Mouse (Mus musculus) heart, postnatal 10 days (tissue): ENCODE measurements around the gene Tacr2. TPM values are rescaled to one million over a fixed set of nuclear protein-coding genes. Genes with fewer than 3 reads are reported as not detected.

Experiments used
- DNase-seq, 2 experiments: peaks; one replicate each; pipeline ENCODE4 v3.0.0; 2021
- intact Hi-C: fragments of 180-260 bp; cut with DNase I; formaldehyde crosslinking; loops from one replicate; pipeline ENCODE4 v1.15.1; 2025
- total RNA-seq, 2 experiments: library from RNA; stranded (reverse); gene quantifications; 2 replicates each; pipeline ENCODE4 v1.2.3; 2021

Gene Tacr2
- total RNA-seq = not detected

DNA sequence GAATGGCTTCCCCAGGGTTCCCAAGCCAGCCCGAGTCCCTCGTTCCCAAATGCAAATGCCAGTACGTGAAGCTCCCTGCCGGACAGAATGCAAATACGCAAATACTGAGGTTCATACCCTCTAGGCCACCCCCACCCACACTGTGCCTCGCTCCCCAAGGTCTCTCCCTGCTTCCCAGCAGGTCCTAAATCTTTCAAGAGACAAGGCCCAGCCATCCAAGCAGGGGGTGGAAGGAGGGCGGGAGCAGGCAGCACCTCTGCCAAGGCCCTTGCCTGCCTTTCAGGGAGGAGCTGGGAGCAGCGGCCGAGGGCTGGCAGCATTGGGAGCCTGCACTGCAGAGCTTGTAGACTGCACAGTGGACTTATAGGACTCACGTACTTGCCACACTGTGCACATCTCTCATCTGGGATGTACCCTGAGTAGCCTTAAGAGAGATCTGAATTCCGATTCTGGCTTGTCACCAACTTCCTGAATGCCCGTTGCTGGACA lies at the start of gene Tacr2:
Gene Tacr2 (plus strand): TSS at position 439 of the 489 bp plus-strand sequence.
- no peak for DNase-seq
- intact Hi-C loops = no loop called here

DNA sequence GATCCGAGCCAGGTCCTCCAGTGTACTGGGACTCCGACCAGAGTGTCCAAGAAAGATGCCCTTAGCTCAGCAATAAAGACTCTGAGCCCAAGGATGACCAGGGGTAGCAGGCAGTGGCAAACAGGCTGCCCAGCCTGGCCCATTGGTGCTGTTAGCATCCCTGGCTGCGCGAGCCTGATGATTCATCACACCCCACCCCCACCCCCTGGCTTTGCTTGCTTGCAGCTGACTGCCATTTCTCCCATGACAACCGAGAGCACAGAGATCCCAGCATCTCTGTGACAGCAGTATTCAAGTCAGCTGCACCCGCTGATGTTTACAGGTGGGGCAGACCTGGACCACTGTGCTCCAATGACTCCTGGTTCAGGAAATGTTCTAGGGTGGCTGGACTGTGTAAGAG lies 49.7 kb upstream of the Tacr2 start:
- intact Hi-C loops = no loop called here
- no peak for DNase-seq

DNA sequence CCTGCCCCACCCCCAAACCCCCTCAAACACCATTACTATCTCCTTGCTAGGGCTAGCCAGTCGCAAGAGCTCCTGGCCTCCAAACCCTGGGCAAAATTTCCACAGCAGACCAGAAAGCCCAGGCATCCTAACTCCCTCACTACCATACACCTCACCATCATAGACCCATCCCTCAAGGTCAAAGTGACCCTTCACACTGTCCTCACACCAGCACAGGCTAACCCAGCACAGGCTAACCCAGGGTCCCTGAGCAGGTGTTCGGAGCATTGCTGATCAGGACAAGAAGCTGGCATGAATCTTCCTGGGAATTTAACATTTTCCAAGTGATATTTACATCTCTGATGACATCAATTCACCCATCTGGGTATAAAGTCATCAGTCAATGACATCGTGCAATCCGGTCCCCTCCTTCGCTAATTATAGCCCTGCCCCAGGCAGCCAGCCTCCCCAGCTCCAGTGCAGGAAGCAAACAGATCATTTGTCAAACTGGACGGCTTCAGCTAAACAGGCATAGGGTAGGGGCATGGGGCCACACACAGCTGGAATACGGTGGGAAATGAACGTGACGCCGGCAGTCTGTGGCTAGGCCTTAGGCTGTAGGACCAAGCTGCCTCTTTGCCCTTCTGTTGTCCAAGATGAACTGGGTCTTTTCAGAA lies 43.9 kb upstream of the Tacr2 start:
- intact Hi-C loops = no loop called here
- no peak for DNase-seq

GRCm38 (mm10) chr10:62211310-62211709 lies 40.9 kb upstream of the Tacr2 start:
- intact Hi-C loops = no loop called here
- no peak for DNase-seq

- no peak for DNase-seq
- intact Hi-C loops = no loop called here
Observed at GRCm38 (mm10) chr10:62215169-62215616, 37.0 kb upstream of the Tacr2 start.

- intact Hi-C loops = no loop called here
- no peak for DNase-seq
Observed at GRCm38 (mm10) chr10:62215633-62216032, 36.6 kb upstream of the Tacr2 start.

DNA sequence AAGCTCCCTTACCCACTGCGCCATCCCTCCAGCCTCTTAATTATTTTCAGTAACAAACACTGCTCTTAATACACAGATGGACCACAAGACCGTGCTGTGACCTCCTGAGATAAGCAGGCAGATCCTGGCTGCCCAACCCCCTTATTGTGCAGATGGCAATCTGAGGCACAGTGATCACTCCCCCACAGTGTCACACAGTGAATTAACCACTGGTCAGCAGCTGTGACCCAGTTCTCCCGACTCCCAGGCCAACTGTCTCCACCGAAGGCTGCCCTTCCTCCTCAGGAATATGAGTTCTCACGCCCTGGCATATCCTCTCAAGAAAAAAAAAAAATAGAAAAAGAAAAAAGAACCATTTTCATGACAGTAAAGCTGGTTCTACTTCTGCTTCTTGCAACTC lies 35.6 kb upstream of the Tacr2 start:
- intact Hi-C loops = no loop called here
- DNase-seq = peak; percentile 19 to 40

DNA sequence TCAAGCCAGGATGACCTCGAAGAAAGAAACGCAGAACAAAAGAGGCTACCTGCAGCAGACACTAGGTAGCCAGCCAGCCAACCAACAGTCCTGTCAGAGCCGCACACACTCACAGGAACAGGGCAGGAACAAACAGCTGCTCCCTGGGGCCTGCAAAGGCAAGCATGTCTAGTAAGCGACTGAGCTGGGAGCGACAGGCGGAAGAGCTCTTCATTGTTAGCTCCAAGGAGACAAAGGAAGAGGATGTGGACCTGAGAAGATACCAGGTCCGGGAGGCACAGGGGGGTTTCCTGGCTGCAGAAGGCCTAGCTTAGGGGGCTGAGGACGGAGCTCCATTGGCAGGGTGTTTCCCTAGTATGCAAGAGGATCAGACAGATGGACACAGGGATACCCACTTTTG lies 35.0 kb upstream of the Tacr2 start:
- DNase-seq = peak; percentile 49 to 51
- intact Hi-C loops = no loop called here

DNA sequence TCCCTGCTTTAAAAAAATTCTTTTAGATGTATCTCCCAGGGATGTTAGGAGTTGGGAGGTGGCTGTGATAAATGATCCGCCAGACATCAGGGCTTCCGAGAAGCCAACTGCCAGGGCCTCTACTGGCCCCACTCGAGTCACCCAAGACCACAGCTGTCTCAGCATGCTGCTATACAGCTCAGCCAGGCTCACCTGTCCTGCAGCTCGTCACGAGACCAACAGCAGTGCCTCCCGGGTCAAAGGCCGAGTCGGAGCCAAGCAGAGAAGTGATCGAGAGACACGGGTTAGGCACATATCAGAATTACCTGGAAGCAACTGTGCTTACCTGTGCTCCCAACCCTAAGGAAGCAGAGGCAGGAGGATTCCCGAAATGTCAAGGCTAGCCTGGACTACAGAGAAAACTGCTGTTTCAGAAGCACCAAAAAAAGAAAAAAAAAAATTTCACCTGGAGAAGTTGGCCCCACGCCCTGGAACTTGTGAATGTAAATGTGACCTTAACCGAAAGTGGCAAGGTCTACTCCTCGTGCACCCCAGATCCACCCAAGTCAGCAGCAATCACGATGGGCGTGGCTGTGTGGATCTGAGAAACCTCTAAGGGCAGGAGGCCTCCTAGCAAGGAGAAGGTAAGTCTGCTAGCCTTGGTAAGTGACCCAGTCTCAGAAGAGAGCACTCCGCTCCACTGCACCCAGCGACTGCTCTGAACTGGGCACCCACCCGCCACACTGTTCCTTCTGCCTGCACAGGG lies 34.0 kb upstream of the Tacr2 start:
- intact Hi-C loops = no loop called here
- no peak for DNase-seq

- intact Hi-C loops = no loop called here
- no peak for DNase-seq
Observed at GRCm38 (mm10) chr10:62218789-62219172, 33.5 kb upstream of the Tacr2 start.

- no peak for DNase-seq
- intact Hi-C loops = no loop called here
Observed at GRCm38 (mm10) chr10:62220732-62221514, 31.3 kb upstream of the Tacr2 start.

GRCm38 (mm10) chr10:62221647-62222046 lies 30.6 kb upstream of the Tacr2 start:
- intact Hi-C loops = no loop called here
- no peak for DNase-seq

- DNase-seq = no peak
- intact Hi-C loops = no loop called here
Observed at GRCm38 (mm10) chr10:62222777-62223176, 29.5 kb upstream of the Tacr2 start.

- intact Hi-C loops = no loop called here
- no peak for DNase-seq
Observed at GRCm38 (mm10) chr10:62224231-62224630, 28.0 kb upstream of the Tacr2 start.

DNA sequence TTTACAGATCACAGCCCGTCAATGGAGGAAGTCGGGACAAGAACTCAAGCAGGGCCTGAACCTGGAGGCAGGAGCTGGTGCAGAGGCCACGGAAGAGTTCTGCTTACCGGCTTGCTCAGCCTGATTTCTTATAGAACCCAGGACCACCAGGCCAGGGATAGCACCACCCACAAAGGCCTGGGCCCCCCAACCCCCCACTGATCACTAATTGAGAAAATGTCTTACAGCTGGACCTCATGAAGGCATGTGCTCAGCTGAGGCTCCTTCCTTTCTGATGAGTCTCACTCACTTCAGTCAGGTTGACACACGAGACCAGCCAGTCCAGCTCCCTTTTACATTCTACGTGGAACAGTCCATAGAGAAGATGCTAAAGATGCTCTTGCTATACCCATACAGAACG lies 26.4 kb upstream of the Tacr2 start:
- intact Hi-C loops = no loop called here
- no peak for DNase-seq

GRCm38 (mm10) chr10:62228126-62228525 lies 24.1 kb upstream of the Tacr2 start:
- no peak for DNase-seq
- intact Hi-C loops = no loop called here

DNA sequence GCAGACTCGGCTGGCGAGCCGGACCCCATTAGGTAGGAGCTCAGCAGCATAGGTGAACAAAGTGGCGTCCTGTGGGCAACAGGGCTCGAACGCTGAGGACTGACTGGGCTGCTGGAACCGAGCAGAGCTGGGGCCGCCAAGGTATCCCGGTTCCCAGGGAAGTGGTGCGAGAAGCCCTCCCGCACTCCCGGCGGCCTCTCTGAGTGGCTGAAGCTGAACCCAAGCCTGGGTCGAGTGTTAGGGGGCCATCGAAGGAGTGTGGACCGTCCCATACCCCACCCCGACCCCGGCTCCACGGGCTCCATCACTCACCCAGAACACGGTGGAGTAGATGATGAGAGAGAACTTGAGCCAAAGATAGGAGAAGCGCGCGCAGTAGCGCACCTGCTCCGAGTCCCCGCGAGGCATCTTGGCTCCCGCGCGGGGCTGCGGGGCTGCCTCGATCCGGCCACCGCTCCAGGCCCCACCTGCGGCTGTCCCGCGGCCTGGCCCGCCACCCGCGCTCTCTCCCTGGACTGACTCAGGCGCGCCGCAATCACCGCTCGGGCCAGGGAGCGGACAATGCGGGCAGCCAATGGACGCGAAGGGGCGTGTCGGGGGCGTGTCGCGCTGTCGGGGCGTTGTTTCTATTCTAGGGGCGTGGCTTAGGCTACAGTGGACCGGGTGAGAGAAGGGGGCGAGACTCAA lies 21.4 kb upstream of the Tacr2 start, which contains the start of gene Tspan15:
Gene Tspan15 (minus strand): TSS at position 544 of the 687 bp plus-strand sequence.
- DNase-seq = peak; percentile 93
- intact Hi-C loops = no loop called here

DNA sequence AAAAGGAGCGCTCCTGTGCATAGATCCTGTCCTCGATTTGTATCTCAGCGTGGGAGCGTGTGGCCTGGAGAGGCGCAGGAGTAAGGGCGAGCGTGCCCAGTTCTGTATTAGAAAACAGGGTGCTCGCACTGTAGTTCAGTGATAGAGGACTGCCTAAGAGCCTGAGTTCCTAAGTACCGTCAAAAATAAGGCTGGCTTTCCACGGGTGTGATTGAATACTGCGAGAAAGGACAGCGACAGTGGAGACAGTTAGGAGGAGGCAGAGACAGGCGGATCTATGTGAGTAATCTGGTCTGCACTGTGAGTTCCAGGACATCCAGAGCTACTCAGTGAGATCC lies 20.9 kb upstream of the Tacr2 start:
- intact Hi-C loops = no loop called here
- no peak for DNase-seq

- no peak for DNase-seq
- intact Hi-C loops = no loop called here
Observed at GRCm38 (mm10) chr10:62231811-62232210, 20.4 kb upstream of the Tacr2 start.

- DNase-seq = no peak
- intact Hi-C loops = no loop called here
Observed at GRCm38 (mm10) chr10:62236165-62236564, 16.1 kb upstream of the Tacr2 start.

DNA sequence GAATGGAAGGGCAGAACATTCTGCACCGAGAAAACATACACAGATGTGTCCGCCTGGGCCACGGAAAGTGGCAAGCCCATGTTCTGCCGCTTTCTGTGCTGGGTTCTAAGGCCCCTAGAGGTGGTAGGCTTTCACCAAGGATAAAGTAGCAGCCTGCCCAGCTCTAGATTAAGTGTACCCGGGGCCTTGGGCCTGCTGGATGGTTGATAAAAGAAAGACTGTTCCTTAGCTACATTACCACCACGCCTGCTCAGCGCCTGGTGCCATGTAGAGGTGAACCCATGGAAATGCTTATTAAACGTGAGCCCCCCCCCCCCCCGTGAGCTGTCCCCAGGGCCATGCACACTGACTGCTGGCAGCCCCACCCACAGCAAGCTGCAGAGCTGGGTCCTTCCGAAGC lies 15.0 kb upstream of the Tacr2 start:
- intact Hi-C loops = no loop called here

More for the DNA sequence above, 15.0 kb upstream of the Tacr2 start:
- DNase-seq = no peak
